Mouse (Mus musculus) kidney, postnatal 4 days (tissue): ENCODE data around the gene Defb48.
A peak's percentile ranks its signal among the peaks of the same experiment; 100 is the strongest.

Experiments used
- DNase-seq, 2 experiments: peaks; one replicate each; pipeline ENCODE4 v3.0.0; 2021; ENCODE audit warnings: mixed read lengths in 2 of 2

Defb48 gene

DNA sequence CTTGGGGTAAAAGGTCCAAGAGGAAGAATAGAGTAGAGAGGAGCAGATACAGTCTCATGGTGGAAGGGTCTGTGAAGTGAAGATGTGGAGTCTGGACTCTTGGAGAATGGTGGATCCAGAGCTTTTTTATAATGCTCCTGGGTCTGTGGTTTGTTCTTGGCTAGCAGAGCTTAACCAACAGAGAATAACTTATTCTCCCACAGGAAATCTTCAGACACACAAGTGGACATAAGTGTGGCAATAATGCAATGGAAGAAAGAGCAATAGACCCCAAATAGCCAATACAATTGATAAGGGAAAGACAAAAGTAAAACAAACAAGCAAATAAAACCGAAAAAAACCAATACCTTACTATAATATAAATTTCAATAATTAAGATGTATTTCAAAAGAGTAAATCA is at the start of gene Defb48:
Gene Defb48, minus strand, starts transcription at position 101 of the 400 bp plus-strand sequence.
- DNase-seq = no peak

DNA sequence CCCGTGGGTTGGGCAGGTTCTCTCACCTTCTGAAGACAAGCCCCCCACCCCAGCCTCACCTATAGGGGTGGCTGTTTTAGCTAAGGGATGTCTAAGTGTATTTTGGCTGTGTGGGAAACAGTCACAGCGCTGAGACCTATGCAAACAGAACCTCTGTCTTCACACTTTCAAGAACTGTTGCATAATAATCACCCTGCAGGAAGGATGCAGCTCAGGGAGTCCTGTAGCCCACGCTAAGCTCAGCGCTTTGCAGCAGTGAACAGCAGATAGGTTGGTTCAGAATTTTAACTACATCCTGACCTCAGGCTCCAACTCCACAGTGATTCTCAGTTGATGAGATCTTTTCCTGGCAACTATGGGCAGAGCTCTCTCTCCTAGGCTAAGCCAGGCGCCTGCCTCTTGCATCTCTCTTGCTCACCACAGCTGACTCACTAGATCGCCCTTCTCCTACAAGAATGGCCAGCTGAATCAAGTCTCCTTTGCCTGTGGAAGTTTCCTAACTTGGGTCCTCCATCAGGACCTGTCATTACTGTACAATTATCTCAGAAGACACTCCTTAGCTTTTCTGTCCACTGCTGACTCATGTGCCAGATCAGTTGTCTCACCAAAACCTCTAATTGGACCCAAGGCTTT is 36.3 kb upstream of the Defb48 start:
- DNase-seq = no peak

DNA sequence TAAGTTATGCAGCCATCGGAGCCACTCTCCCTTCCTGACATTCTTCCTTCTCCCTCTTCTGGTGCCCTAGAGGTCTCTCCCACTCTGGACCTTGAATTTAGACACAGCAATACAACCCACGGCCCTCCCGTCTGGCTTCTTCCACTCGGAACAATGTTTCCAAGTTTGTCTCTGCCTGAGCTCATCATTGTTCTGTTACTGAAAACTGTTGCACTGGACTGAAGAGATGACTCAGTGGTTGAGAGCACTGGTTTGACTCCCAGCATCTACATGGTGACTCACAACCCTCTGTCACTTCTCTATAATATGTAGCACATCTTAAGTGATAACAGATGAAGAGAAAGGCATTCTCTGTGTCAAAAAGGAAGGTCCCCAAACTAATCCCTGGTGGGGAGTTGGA is 30.4 kb upstream of the Defb48 start:
- no peak for DNase-seq

DNA sequence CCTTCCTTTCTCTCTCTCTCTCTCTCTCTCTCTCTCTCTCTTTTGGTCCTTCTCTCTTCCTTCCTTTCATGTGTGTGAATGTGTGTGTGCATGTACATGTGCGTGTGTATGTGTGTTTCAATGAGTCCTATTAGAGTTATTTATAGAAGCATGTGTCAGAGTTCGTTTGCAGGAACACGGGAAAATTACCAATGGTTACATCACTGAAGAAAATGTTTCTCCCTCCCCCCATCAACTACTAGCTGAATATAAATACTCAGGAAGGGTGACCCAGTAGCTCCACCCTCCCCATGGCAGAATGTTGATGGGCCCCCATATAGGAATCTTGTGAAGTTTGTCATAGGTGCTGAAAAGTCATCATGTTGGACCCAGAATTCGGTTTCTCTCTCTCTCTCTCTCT is 28.8 kb upstream of the Defb48 start:
- no peak for DNase-seq

DNA sequence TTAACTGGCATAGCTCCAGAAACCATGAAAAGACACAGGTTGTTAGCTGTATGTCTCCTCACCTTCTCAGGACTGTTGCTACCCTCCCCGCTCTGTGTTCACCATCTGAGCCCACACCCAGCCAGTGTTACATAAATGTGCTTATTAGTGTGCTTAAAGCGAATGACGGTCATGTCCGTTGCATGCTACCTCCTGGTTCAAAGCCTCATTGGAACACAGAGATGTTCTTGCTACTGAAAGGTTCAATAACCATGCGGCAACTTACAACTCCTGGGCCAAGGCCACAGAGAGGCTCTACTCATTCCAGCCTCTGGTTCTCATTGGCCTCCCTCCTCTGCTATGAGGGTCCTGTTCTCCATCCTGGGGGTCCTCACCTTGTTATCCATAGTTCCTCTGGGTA is 27.2 kb upstream of the Defb48 start, which contains the start of gene Defb43:
Gene Defb43, plus strand, starts transcription at position 301 of the 400 bp plus-strand sequence.
- DNase-seq = no peak

DNA sequence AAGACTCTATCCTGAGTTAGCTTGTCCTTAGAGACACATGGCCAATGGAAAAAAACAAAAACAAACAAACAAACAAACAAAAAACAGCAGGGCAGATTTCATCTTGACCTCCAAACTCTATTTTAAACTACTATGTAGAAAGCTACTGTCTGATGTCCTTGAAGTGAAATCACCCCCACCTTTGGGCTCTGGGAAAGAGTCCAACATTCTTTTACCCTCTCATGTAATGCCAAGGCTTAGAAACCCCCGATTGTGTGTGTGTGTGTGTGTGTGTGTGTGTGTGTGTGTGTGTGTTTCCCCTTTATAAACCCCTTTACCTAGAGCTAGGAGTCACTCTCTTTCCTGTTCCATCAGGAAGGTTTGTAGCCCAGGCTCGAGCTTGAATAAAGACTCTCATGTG is 18.3 kb upstream of the Defb48 start:
- DNase-seq = no peak

DNA sequence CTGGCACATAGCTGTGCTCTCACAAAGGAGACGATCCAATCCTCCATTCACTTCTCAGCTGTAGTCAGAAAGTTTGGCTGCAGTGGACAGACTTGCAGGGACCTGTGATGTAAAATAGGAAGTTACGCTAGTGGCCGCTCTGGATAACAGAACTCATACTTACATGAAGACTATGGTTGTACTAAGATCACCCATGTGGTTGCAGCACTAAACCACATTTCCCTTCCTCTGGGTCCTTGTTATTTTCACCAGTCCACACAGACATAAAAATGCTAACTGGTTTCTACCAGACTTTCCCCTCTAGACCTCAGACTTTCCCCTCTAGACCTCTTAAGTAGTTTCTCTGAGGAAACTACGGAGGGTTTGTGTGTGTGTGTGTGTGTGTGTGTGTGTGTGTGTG is 14.7 kb upstream of the Defb48 start:
- DNase-seq = no peak

DNA sequence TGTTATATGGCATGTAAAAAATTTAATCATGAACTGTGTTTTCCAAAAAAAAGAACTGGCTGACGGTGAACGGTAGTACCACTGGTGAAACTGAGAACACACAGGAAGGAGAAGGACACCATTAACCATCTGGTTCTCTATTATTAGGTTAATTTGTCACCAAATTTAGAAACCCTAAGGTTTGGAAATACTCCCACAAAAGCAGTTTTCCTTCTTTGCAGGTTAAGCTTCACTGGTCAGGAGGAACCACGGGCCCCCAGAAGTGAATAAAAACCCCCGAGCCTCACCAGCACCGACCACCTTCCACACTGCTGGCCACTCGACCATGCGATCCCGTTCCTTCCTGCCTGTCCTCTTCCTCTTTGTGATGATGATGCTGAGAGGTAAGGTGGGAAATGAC is 13.5 kb upstream of the Defb48 start, which contains the start of gene Defb47:
Gene Defb47, plus strand, starts transcription at position 301 of the 400 bp plus-strand sequence.
- no peak for DNase-seq

DNA sequence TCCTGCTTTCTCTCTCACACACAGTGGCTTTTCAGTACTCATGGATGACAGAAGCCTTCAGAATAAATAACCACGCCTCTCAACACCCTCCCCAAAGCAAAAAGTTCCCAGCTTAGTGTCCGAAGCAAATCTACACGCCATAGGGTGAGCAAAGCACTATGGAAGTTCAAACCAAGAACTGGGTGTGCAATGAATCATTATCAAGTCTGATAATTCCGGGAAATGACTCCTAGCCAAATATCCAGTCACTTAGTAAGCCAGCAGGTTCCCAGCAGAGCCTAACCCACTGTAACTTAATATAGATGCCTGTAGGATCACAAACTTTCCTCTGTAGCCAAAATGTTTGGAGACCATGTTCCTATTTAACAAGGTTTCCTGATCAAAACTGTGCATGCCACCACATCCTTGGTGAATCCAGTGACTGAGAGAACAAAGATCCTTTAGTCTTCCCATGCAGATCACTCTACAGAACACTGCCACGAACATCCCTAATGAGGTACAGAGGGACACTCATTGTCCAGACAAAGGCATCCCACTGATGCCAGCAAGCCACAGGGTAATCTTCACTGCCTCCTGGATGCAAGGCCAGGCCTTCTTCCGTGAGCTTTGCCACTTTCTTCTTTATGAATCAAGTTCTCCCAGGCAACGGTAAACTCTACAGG is 7.7 kb upstream of the Defb48 start:
- no peak for DNase-seq

DNA sequence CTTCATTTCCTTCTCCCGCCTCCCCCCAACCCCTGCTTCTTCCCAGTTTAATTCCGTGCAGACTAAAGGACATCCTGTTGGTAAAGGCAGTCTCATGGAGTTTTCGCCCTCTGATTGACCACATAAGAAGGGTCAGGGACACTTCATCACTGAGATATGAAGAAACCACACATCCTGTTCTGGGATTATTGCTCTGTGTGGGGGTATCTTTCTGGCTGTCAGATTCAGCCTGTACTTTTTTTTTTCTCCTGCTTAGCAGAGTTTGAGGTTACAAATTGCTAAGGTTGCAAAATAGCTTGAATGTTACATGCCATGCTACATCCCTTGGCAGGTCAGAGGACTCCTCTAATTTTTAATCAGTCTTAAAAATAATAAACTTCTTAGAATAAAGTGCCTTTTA is 7.0 kb upstream of the Defb48 start:
- peak in 1 of 2 experiments; percentile 10 for DNase-seq

DNA sequence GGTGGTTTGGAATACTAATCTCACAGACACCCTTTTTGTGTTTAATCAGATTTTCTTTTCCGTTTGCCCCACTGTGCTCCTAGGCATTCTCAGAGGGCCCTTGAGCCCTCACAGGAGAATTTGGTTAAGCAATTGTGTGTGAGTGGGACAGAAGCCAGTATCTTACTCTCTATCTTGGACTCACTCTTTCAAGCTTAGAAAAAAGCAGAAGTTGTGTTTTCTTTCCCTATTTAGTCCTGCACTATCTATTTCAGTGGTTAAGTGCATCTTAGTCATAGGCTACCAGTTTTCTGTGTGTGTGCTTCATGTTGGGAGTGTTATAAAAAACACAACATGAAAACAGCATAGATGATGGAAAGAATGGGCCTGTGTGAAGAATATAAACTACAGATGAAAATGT is 4.5 kb downstream of the Defb48 start:
- DNase-seq = no peak

DNA sequence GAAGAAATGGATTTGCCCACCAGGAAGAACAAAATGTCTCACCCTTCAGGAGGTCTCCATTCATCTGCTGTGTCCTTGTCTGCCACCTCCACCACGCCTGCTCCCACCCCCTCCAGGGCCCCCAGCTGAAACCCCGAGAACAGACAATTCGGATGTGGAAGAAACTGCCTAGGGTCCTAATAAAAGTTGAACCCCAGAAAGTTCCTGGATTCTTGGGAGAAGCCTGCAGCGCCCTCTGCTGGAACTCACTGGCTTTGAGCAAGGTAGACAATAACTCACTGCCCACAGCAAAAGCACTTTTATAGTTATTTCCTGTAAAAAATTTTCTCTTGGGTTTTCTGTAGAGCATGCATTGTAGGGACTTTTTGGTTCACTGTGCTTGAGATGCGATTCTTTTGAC is 9.3 kb downstream of the Defb48 start:
- peak; percentile 84 to 86 for DNase-seq

DNA sequence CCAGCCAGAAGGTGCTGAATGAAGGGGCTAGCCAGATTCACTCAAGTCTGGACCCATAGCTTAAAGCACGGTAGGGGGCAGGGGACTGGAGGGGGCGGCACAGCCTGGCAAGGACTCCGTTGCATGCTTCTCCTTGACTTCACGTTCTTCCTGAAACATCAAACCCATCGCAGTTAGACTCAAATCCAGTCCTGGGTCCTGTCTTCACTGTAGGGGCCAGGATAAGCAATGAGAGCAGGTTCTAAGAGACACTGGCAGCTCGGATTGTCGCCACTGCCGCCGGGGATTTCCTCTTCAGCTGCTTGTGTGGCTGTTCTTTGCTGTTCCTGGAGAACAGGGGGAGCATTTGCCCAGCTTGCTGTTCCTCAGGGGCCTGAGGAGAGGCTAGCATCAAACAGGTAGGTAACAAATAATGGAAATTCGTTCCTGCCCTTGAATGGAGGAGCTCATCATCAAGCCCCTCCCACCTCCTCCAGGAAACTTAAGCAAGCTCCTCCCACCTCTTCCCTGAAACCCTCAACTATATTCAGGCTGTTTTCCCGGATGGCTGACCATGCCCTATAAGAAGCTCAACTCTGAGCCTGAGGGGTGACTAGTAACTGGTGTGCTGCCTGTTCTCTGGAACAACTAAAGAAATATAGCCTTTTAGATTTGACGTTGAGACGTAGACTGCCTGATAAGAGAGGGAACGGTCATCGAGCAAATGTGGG is 18.3 kb downstream of the Defb48 start:
- DNase-seq = peak; percentile 18 to 55

DNA sequence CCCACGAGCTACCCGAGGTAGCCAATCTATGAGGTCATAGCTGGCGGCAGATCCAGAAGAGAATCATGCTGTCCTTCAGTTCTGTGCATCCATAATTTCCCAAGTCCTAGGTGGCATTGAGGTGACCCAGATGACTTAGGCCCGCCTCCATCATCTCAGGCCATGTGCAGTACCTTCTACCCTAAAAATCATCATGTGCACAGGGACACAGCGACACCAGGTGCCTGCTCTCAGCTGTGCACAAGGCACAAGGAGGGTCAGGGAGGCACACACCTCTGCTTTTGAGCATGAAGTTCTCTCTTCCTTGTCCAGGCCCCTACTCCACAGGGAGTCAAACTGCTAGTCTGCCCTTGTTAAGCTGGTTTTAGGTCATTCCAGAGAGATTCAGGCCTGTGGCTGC is 19.0 kb downstream of the Defb48 start:
- no peak for DNase-seq

DNA sequence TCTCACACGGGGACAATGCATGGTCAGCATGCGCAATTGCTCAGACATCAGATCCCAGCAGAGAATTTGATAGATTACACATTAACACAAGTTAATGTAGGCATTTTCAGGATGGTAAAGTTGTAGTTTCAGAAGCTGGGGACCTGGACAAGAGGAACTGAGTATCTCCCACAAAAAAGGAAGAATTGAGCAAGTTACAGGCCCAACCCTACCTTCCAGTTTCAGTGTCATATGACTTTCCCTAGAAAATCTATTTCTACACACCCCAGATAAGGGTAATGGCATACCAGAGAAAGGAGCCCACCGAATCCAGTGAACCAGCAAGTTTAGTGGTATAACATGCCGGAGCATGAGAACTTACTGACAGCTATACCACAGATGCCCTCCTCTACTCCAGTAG is 20.7 kb downstream of the Defb48 start:
- no peak for DNase-seq

DNA sequence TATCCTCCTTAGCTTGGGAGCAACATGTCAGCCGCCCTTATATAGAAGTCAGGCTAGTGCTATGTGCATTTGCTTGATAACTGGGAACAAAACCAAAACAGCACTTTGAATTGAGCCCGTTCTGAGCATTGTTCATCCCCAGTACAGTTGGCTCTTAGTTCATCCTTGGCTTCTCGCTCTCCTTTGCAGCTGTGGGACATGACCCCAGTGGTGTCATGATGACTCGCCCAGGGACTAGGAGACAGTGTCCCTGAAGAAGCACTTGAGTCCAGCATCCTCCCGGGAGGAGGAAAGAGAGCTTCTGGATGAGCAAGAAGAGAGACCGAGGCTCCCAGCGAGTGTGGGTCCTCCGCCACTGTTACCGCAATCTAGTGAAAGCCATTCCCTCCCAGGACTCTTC is 28.2 kb downstream of the Defb48 start:
- DNase-seq = no peak

DNA sequence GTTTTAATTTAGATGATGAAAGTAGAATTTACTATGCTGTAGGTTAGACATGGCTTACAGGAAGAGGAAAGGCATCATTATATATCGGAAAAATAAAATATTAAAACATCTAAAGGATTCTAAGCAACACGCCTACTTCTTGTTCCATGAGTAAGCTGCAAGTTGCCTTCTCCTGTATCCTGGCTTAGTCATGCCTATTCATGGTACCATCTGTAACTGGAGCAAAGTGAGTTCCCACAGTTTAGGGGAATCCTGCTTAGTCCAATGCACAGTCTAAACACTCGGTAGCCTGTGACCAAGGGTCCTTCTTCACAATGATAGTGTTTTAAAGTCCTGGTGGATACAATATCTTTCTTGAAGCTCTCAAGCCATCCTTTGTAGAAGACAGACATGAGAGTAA is 37.5 kb downstream of the Defb48 start:
- DNase-seq = no peak

DNA sequence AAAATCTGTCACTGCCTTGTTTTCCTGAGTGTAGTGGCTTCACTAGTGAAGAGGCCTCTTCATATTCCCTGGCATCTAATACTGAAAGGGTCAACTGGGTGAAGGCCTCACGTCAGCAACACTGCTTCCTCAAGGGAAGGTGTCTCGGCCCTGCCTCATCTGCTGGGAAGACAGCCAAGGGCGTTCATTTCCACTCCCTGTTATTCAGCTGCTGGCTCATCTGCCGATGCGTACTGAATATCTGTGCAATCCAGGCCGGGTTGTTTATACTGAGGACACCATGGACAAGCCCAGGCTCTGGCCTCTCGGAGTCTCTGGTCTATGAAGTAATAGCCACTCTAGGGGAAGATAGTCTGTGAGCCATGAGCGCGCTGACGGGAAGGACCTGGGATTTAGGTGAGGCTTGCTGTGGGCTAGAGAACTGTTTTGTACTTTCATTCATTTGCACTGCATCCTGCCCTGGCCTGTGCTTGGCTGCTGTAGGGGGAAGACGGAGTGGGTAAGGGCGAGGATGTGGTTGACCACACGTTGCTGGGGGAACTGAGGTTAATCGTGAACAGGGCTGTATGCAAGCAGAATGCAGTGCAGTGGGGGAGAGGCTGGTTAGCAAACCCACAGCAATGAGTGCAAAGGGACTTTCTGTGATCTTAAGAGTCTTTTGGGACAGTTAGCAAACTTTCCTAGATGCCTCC is 43.8 kb downstream of the Defb48 start:
- DNase-seq = peak; percentile 53 to 61

DNA sequence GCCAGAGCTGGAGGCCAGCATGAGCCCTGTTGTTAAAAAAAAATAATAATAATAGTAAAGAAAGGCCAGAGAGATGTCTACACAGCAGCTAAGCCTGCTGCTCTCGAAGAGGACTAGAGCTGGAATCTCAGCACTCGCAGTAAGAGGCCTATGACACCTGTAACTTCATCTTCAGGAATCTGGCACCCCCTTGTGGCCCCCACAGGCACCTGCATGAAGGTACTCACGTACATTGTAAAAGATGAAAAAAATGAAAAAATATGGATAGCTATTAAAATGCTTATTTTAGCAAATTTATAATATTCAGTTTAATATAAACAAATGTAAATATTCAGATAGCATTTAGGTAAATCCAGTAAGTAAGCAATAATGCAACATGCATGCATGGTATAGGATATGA is 44.9 kb downstream of the Defb48 start:
- no peak for DNase-seq

DNA sequence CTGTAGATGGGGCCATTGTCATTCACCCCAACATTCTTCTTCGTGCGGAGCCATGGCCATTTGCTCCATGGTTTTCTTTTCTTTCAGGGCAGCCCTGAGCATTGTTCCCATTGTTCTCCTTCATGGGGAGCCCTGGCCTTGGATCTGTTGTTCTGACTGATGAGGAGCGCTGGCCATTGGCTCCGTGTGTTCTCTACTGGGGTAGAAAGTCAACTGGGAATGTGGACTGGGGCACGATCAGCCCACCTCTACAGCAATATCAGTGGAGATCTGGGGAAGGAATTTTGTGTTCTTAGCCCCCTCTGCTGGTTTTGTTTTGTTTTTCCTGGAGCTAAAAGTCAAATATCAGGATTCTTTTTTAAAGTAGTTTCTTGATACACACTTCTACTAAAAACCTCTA is 46.6 kb downstream of the Defb48 start:
- no peak for DNase-seq

DNA sequence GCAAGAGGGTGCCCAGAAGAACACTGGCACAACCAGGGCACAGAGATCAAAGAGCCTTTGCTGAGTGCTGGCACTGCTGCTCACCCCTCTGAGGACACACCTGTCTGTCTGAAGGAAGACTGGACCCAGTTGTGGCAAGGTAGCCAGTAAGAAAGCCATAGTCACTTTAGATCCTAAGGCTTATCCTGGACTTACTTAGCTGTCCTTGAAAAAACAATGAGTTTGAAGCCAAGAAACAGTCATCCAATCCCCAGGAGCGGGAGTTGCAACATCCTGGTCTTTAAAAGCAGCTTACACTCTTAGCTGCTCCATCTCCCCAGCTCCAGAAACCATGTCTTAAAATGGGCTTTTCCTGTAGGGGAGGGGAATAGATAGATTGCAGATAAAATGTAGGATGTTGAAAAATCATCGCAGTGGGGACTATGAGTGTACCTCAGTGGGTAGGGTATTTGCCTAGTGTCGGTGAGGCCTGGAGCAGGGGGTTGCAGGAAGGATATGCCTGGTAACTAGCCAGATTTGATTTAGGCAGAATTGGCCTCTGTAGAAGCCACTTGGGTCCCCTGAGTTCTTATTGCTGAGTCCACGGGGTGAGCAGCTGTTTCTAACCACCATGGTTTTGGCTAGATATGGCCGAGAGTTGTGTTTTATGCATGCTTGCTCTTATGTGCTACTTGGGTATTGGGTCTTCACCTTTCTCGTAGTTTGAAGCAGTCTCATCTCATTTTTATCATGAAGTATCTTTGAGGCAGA is 47.5 kb downstream of the Defb48 start:
- DNase-seq = no peak

DNA sequence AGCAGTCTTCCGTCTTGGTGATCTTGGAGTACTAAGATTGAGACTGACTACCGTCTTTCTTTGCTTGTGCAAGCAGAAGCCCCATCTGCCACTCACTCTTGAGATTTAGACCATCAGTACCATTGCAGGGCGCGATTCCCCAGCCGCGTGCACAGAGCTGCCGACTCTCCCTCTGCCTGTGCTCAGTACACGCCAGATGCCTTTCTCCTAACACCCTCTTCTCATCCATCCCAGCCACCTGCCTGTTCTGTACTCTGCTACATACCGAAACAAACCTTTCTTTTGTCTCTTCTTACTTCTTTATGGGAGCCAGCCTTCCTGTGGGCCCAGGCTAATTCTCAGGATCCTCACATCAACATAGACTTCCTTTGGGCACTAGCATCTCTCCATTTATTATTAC is 48.9 kb downstream of the Defb48 start:
- DNase-seq = no peak

DNA sequence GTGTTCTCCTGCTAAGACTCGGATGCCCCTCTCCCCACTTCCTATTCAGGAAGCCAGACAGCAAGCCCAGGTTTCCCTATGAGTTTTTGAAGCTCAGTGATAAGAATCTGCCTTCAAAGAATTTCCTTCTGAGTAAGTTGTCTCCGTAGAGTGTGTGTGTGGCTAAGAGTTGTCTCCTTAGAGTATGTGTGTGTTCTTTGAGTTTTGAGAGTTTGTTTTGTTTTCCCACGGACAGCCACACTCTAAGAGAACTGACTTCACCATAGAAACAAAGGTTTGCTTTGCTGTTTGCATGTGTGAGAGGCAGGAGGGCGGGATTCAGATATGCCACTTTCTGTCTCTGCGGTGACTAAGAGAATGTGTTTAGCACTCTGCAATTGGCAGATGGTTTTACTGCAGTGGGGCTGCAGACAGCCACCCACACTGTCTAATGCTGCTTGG is 56.2 kb downstream of the Defb48 start:
- DNase-seq = no peak
